Comparison of ENCODE assay signal across 19 mouse cellular contexts in the genomic region with DNA sequence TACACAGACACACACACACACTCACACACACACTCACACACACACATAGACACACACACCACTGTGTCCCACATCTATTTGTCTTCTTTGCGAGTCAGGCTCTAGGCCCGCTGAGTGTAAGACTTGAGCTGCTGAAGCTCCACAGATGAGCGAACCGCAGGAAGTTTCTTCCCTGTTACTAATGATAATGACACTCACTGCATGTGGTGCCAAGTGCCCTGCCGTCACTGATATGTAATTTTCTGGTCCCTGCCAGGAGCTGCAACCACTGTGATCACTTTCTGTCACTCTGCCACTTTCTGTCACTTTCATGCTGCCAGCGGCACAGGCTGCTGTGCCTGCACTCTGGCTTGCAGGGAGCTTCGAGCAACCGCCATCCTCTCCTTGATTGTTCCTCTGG. TPM values are rescaled to one million over a fixed set of nuclear protein-coding genes. Genes with fewer than 3 reads are reported as not detected.
DNase-seq lines count a peak whose midpoint lies in the region; ATAC-seq and TF ChIP-seq lines count a peak whose summit lies in the region.
"Had no signal": no experiment of that assay in that cellular context is flagged by ENCODE, and none has a peak within 500 bp of the region (broad histone marks: within the 10 kb centered on the region; RNA-seq: fewer than 3 reads in every experiment).

No protein-coding gene starts in this region.

- ATAC-seq in heart, postnatal 0 days (ENCODE audit: insufficient read depth, low read depth) = peak; percentile 37; the same call in 1 of the 2 replicates
- ATAC-seq in midbrain, postnatal 0 days (ENCODE audit: low FRiP score) = no peak
- ATAC-seq in midbrain, embryonic 13.5 days = no peak
- 0 out of 2 replicates have a peak, but pooled peaks have one; percentile 36 for ATAC-seq in neural tube, embryonic 15.5 days (ENCODE audit: low FRiP score)
- no peak for ATAC-seq in stomach, postnatal 0 days (ENCODE audit: low FRiP score, low TSS enrichment)

- no peaks in the 10 kb centered on the region for H3K9me3 ChIP-seq in heart, postnatal 0 days (replicated peaks; ENCODE audit: control insufficient read depth, low read length)
- no peaks in the 10 kb centered on the region for H3K9me3 ChIP-seq in midbrain, postnatal 0 days (ENCODE audit: low read length)
- no peaks in the 10 kb centered on the region for H3K9me3 ChIP-seq in midbrain, embryonic 13.5 days
- H3K9me3 ChIP-seq in neural tube, embryonic 15.5 days (replicated peaks) = no peaks in the 10 kb centered on the region
- no peaks in the 10 kb centered on the region for H3K9me3 ChIP-seq in stomach, postnatal 0 days (ENCODE audit: control insufficient read depth, low read length)
- H3K9me3 ChIP-seq: embryonic facial prominence, embryonic 12.5 days; heart, embryonic 15.5 days had no signal

- H3K4me3 ChIP-seq in heart, postnatal 0 days (ENCODE audit: low read depth, low read length) = no peak overlapping the region
- H3K4me3 ChIP-seq in midbrain, postnatal 0 days (ENCODE audit: low read depth, low read length) = no peak overlapping the region
- no peak overlapping the region for H3K4me3 ChIP-seq in midbrain, embryonic 13.5 days (replicated peaks)
- no peak overlapping the region for H3K4me3 ChIP-seq in neural tube, embryonic 15.5 days (replicated peaks)
- H3K4me3 ChIP-seq in stomach, postnatal 0 days (ENCODE audit: low read depth, low read length) = no peak overlapping the region
- H3K4me3 ChIP-seq: embryonic facial prominence, embryonic 12.5 days; heart, embryonic 15.5 days had no signal

- no peak for TF ChIP-seq CTCF in heart, postnatal 0 days (IDR thresholded peaks at IDR 0.05; ENCODE audit: low read depth)
- no peak for TF ChIP-seq CTCF in midbrain, postnatal 0 days (IDR thresholded peaks at IDR 0.05)
- no peak for TF ChIP-seq CTCF in stomach, postnatal 0 days (IDR thresholded peaks at IDR 0.05; ENCODE audit: low read depth)

- DNase-seq in cerebellum, postnatal 14 days = peak; percentile 29 to 40
- no peak for DNase-seq in cerebellum, adult 9-11 months
- DNase-seq in heart, postnatal 0 days (ENCODE audit: low spot score) = peak; percentile 41
- no peak for DNase-seq in heart, postnatal 36 days
- peak; percentile 89 for DNase-seq in midbrain, postnatal 0 days (ENCODE audit: low spot score)
- DNase-seq in stomach, postnatal 0 days (ENCODE audit: low spot score) = no peak
- DNase-seq: adrenal gland, postnatal 10 days; cerebellum, adult 11-12 months; kidney, adult 18-20 months; lung, adult 2 months; right cerebral cortex, postnatal 25 days; thymus, postnatal 4 days had no signal

- intact Hi-C loops in heart, postnatal 36 days (cut with DNase I) = no loop called here

- no peaks in the 10 kb centered on the region for H3K36me3 ChIP-seq in heart, postnatal 0 days (replicated peaks; ENCODE audit: control insufficient read depth, insufficient read depth, low read length)
- H3K36me3 ChIP-seq in midbrain, postnatal 0 days (ENCODE audit: insufficient read depth, low read length) = no peaks in the 10 kb centered on the region
- H3K36me3 ChIP-seq in midbrain, embryonic 13.5 days = no peaks in the 10 kb centered on the region
- H3K36me3 ChIP-seq in neural tube, embryonic 15.5 days = no peaks in the 10 kb centered on the region
- no peaks in the 10 kb centered on the region for H3K36me3 ChIP-seq in stomach, postnatal 0 days (ENCODE audit: control insufficient read depth, insufficient read depth, low read length)
- H3K36me3 ChIP-seq: embryonic facial prominence, embryonic 12.5 days; heart, embryonic 15.5 days had no signal

- no peaks in the 10 kb centered on the region for H3K4me1 ChIP-seq in heart, postnatal 0 days (ENCODE audit: control insufficient read depth, insufficient read depth)
- peaks cover 2% of the 10 kb centered on the region; the same call in 1 of the 2 replicates for H3K4me1 ChIP-seq in midbrain, postnatal 0 days (ENCODE audit: insufficient read depth, low read length)
- no peaks in the 10 kb centered on the region for H3K4me1 ChIP-seq in midbrain, embryonic 13.5 days (replicated peaks)
- peaks cover 12% of the 10 kb centered on the region for H3K4me1 ChIP-seq in neural tube, embryonic 15.5 days
- no peaks in the 10 kb centered on the region for H3K4me1 ChIP-seq in stomach, postnatal 0 days (replicated peaks; ENCODE audit: control insufficient read depth, insufficient read depth)
- H3K4me1 ChIP-seq: embryonic facial prominence, embryonic 12.5 days had no signal

- peaks cover 31% of the 10 kb centered on the region for H3K27me3 ChIP-seq in heart, postnatal 0 days (ENCODE audit: control insufficient read depth, insufficient read depth, low read length)
- H3K27me3 ChIP-seq in midbrain, postnatal 0 days (ENCODE audit: insufficient read depth, low read length) = peaks cover 23% of the 10 kb centered on the region
- peaks cover 33% of the 10 kb centered on the region for H3K27me3 ChIP-seq in midbrain, embryonic 13.5 days
- H3K27me3 ChIP-seq in neural tube, embryonic 15.5 days (replicated peaks) = peaks cover 29% of the 10 kb centered on the region
- peaks cover 12% of the 10 kb centered on the region; the same call in 1 of the 2 replicates for H3K27me3 ChIP-seq in stomach, postnatal 0 days (ENCODE audit: control insufficient read depth, insufficient read depth, low read length)

- H3K9ac ChIP-seq in heart, postnatal 0 days (replicated peaks; ENCODE audit: low read depth, low read length) = no peak overlapping the region
- no peak overlapping the region for H3K9ac ChIP-seq in midbrain, postnatal 0 days (replicated peaks; ENCODE audit: low read length, poor library complexity, severe bottlenecking)
- H3K9ac ChIP-seq in midbrain, embryonic 13.5 days (replicated peaks) = no peak overlapping the region
- H3K9ac ChIP-seq in neural tube, embryonic 15.5 days (replicated peaks) = no peak overlapping the region
- H3K9ac ChIP-seq in stomach, postnatal 0 days (ENCODE audit: low read length) = no peak overlapping the region
- H3K9ac ChIP-seq: embryonic facial prominence, embryonic 12.5 days; heart, embryonic 15.5 days had no signal

- no peak for TF ChIP-seq EP300 in heart, postnatal 0 days (IDR thresholded peaks at IDR 0.05; ENCODE audit: low read depth)
- TF ChIP-seq EP300 in stomach, postnatal 0 days (optimal IDR thresholded peaks at IDR 0.05) = no peak

- WGBS in heart, postnatal 0 days = 41% methylated on average over 8 of the region's 8 CpGs
- WGBS in midbrain, postnatal 0 days = 42% methylated on average over 8 of the region's 8 CpGs
- WGBS in midbrain, embryonic 13.5 days = 63% methylated on average over 8 of the region's 8 CpGs
- WGBS in neural tube, embryonic 15.5 days = 34% methylated on average over 8 of the region's 8 CpGs
- WGBS in stomach, postnatal 0 days = 69% methylated on average over 8 of the region's 8 CpGs

- no peak overlapping the region for H3K4me2 ChIP-seq in heart, postnatal 0 days (ENCODE audit: low read depth, low read length)
- H3K4me2 ChIP-seq in midbrain, postnatal 0 days (ENCODE audit: low read depth, low read length, poor library complexity, severe bottlenecking) = no peak overlapping the region
- no peak overlapping the region for H3K4me2 ChIP-seq in midbrain, embryonic 13.5 days (replicated peaks)
- no peak overlapping the region for H3K4me2 ChIP-seq in neural tube, embryonic 15.5 days
- H3K4me2 ChIP-seq in stomach, postnatal 0 days (replicated peaks; ENCODE audit: low read depth) = no peak overlapping the region
- H3K4me2 ChIP-seq: embryonic facial prominence, embryonic 12.5 days; heart, embryonic 15.5 days had no signal

- no peak overlapping the region for H3K27ac ChIP-seq in heart, postnatal 0 days (ENCODE audit: low read depth)
- no peak overlapping the region for H3K27ac ChIP-seq in midbrain, postnatal 0 days (ENCODE audit: low read depth, low read length)
- H3K27ac ChIP-seq in midbrain, embryonic 13.5 days = no peak overlapping the region
- H3K27ac ChIP-seq in neural tube, embryonic 15.5 days (replicated peaks) = 0 out of 2 replicates have a peak overlapping the region, but pooled peaks have one; percentile 23
- no peak overlapping the region for H3K27ac ChIP-seq in stomach, postnatal 0 days (replicated peaks)
- H3K27ac ChIP-seq: embryonic facial prominence, embryonic 12.5 days; heart, embryonic 15.5 days had no signal

RNA-seq across cellular contexts. Expression of a gene that starts 6.1 kb away (rescaled TPM):
- total RNA-seq in heart, postnatal 0 days (2014; rRNA removed; ENCODE audit: low replicate concordance) = not detected in 2 replicates
- polyA plus RNA-seq in heart, postnatal 0 days (2015; fragmentation: Nextera tagmentation; extraction: Ambion mirVana) = 0.12 and 0.15 TPM in 2 replicates
- total RNA-seq in heart, postnatal 36 days (2021) = under 1 TPM in 1 of 2 experiments, not detected in 1; 0.38 TPM
- total RNA-seq in midbrain, postnatal 0 days (2014; rRNA removed) = 1.7 TPM in 1 of 2 replicates, not detected in the other
- polyA plus RNA-seq in midbrain, postnatal 0 days (2015; fragmentation: Nextera tagmentation; extraction: Ambion mirVana) = 0.21 and 0.23 TPM in 2 replicates
- polyA plus RNA-seq in midbrain, embryonic 13.5 days (2015; fragmentation: Nextera tagmentation; extraction: Ambion mirVana) = not detected in 2 replicates
- polyA plus RNA-seq in neural tube, embryonic 15.5 days (2015; fragmentation: Nextera tagmentation; extraction: Ambion mirVana) = 0.28 and 0.37 TPM in 2 replicates
- polyA plus RNA-seq in stomach, postnatal 0 days (2015; fragmentation: Nextera tagmentation; extraction: Ambion mirVana) = 0.44 and 2.0 TPM in 2 replicates
- total RNA-seq: adrenal gland, postnatal 10 days; layer of hippocampus, adult 18-20 months; neutrophil, adult 5-6 weeks had no signal
- polyA plus RNA-seq: C2C12 had no signal

RNA-seq across cellular contexts. Expression of a gene that starts 31.8 kb away (rescaled TPM):
- 11.0 and 11.5 TPM in 2 replicates for total RNA-seq in heart, postnatal 0 days (2014; rRNA removed; ENCODE audit: low replicate concordance)
- 2.1 and 2.3 TPM in 2 replicates for polyA plus RNA-seq in heart, postnatal 0 days (2015; fragmentation: Nextera tagmentation; extraction: Ambion mirVana)
- total RNA-seq in heart, postnatal 36 days (2021) = 10 to 100 TPM in 1 of 2 experiments, 1 to 10 TPM in 1; 9.0 to 10.8 TPM
- total RNA-seq in midbrain, postnatal 0 days (2014; rRNA removed) = 17.1 and 18.8 TPM in 2 replicates
- 3.1 and 3.6 TPM in 2 replicates for polyA plus RNA-seq in midbrain, postnatal 0 days (2015; fragmentation: Nextera tagmentation; extraction: Ambion mirVana)
- polyA plus RNA-seq in midbrain, embryonic 13.5 days (2015; fragmentation: Nextera tagmentation; extraction: Ambion mirVana) = 5.0 and 5.5 TPM in 2 replicates
- 4.2 and 4.6 TPM in 2 replicates for polyA plus RNA-seq in neural tube, embryonic 15.5 days (2015; fragmentation: Nextera tagmentation; extraction: Ambion mirVana)
- 1.8 and 2.0 TPM in 2 replicates for polyA plus RNA-seq in stomach, postnatal 0 days (2015; fragmentation: Nextera tagmentation; extraction: Ambion mirVana)

Comparison
In these comparisons a context has a peak if more than half of its experiments do, and no peak if none do; other contexts are left out.
1. DNase-seq: peak in cerebellum, postnatal 14 days (2 of 2), heart, postnatal 0 days (single experiment) and midbrain, postnatal 0 days (single experiment); none in cerebellum, adult 9-11 months (single experiment), heart, postnatal 36 days (0 of 2) and stomach, postnatal 0 days (single experiment).
2. ATAC-seq: peak in heart, postnatal 0 days (single experiment) and neural tube, embryonic 15.5 days (single experiment); none in midbrain, postnatal 0 days (single experiment), midbrain, embryonic 13.5 days (single experiment) and stomach, postnatal 0 days (single experiment).